Mouse (Mus musculus): ENCODE data around the gene Necab2.
A peak's percentile ranks its signal among the peaks of the same experiment; 100 is the strongest.

Gene Necab2

GRCm38 (mm10) chr8:119446211-119446989 lies at the start of gene Necab2:
TSS of gene Necab2 (plus strand) at chr8:119446719.
- DNase-seq = peak; percentile 97

- peak; percentile 89 for DNase-seq
Observed at GRCm38 (mm10) chr8:119398558-119398957, 48.0 kb upstream of the Necab2 start.

GRCm38 (mm10) chr8:119399255-119399654 lies 47.3 kb upstream of the Necab2 start:
- DNase-seq = peak; percentile 97

GRCm38 (mm10) chr8:119400122-119400671 lies 46.3 kb upstream of the Necab2 start:
- no peak for DNase-seq

GRCm38 (mm10) chr8:119400904-119401303 lies 45.6 kb upstream of the Necab2 start:
- no peak for DNase-seq

GRCm38 (mm10) chr8:119403912-119404311 lies 42.6 kb upstream of the Necab2 start:
- DNase-seq = no peak

GRCm38 (mm10) chr8:119404648-119405047 lies 41.9 kb upstream of the Necab2 start:
- DNase-seq = no peak

- DNase-seq = peak; percentile 86
Observed at GRCm38 (mm10) chr8:119408311-119408710, 38.2 kb upstream of the Necab2 start.

GRCm38 (mm10) chr8:119412037-119412734 lies 34.3 kb upstream of the Necab2 start:
- DNase-seq = peak; percentile 89

- DNase-seq = peak; percentile 97
Observed at GRCm38 (mm10) chr8:119412735-119413498, 33.6 kb upstream of the Necab2 start.

GRCm38 (mm10) chr8:119413605-119414004 lies 32.9 kb upstream of the Necab2 start:
- DNase-seq = peak; percentile 87

GRCm38 (mm10) chr8:119420318-119420717 lies 26.2 kb upstream of the Necab2 start:
- DNase-seq = no peak

- DNase-seq = no peak
Observed at GRCm38 (mm10) chr8:119421603-119422122, 24.9 kb upstream of the Necab2 start.

GRCm38 (mm10) chr8:119422123-119422711 lies 24.3 kb upstream of the Necab2 start:
- peak; percentile 97 for DNase-seq

GRCm38 (mm10) chr8:119423631-119424141 lies 22.8 kb upstream of the Necab2 start:
- DNase-seq = peak; percentile 99

- no peak for DNase-seq
Observed at GRCm38 (mm10) chr8:119424199-119424733, 22.3 kb upstream of the Necab2 start.

GRCm38 (mm10) chr8:119424740-119425139 lies 21.8 kb upstream of the Necab2 start:
- DNase-seq = peak; percentile 98

GRCm38 (mm10) chr8:119425533-119425932 lies 21.0 kb upstream of the Necab2 start:
- peak; percentile 98 for DNase-seq

- DNase-seq = peak; percentile 97
Observed at GRCm38 (mm10) chr8:119426069-119426735, 20.3 kb upstream of the Necab2 start.

- DNase-seq = peak; percentile 97
Observed at GRCm38 (mm10) chr8:119427634-119428349, 18.7 kb upstream of the Necab2 start.

- DNase-seq = no peak
Observed at GRCm38 (mm10) chr8:119428350-119428740, 18.2 kb upstream of the Necab2 start.
